Mouse (Mus musculus) brain, adult 2 months (tissue): ENCODE results near the gene Arhgef10l.

Experiments used
- DNase-seq: peaks from one replicate; pipeline ENCODE4 v3.0.0; 2011; ENCODE audit warnings: low read depth, low spot score

The Arhgef10l gene

GRCm38 (mm10) chr4:140665760-140666159, at the start of gene Arhgef10l:
TSS of gene Arhgef10l (minus strand) at chr4:140666012.
- DNase-seq, result peak; percentile 70

DNA sequence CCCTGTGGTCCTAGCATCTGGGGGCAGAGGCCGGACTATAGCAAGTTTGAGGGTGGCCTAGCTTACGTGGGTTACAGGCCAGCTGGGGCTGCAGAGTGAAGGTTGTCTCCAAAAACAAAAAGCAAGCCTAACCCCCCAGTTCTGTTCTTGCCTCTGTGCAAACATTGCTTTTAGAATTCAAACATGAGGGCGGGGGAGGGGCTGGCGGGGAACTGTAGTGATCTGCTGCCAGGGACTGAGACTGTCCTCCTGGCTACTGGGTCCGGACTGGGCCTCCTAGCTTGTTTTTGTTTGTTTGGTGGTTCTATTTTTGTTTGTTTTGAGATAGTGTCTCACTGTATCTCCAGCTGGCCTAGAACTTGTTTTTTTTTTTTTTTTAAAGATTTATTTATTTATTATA, 48.8 kb upstream of the Arhgef10l start:
- DNase-seq, result no peak

GRCm38 (mm10) chr4:140713480-140714365, 47.9 kb upstream of the Arhgef10l start:
- DNase-seq, result peak; percentile 99

DNA sequence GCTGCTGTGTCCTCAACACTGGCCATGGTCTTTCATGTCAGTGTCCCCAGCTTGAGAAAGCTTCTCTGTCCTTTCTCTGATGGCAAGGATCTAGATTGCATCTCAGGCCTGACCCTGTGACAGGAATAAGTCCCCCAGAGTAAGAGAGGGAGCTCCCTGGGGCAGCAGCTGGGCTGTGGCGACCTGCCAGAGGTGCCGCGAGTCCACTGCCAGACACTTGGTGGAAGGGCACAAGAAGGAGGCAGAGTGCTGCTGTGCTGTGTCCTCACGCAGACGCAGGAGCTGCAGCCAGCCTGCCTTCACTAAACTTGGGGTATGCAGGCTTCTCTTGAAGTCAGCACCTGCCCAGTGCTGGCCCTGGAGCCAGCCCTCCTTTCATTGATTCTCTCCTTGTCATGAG, 45.5 kb upstream of the Arhgef10l start:
- no peak for DNase-seq

DNA sequence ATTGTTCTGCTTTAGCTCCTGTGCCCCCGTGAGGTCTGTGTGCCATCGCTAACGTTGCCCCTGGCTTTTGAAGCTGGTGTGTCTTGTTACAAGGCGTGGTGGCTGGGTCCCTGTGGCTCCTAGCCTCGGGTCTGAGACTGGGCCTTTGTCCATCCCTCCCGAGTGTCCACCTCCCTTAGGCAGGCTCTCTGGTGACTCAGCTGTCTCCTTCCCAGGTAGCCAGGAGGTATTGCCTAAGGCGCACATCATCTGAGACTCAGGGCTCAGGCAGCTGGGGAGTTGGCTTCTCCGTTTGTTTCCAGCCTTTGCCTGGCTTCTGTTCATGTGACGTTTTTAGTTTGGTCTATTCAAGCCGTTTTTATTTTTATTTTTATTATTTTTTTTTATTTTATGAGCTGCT, 45.0 kb upstream of the Arhgef10l start:
- DNase-seq, result peak; percentile 42

DNA sequence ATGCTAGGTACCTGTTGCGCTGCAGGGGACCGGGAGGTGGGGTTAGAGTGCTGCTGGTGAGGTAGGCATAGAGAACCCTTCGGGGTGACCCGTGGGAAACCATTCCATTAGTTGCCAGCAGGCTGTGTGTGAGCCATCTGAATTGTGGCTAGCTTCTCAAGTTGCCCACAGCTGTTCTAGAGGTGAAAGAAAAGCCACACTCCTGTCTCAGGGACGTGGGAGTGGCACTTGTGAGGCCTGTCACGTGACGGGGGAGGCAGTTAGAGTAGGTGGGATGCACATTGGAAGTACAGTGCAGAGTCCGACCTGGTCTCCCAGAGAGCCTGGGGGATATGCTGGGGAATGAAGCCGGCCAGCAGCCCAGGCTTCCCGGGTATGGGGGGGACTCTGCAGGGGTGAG, 43.8 kb upstream of the Arhgef10l start:
- DNase-seq, result no peak

- no peak for DNase-seq
Measured at GRCm38 (mm10) chr4:140709111-140709510, 43.3 kb upstream of the Arhgef10l start.

DNA sequence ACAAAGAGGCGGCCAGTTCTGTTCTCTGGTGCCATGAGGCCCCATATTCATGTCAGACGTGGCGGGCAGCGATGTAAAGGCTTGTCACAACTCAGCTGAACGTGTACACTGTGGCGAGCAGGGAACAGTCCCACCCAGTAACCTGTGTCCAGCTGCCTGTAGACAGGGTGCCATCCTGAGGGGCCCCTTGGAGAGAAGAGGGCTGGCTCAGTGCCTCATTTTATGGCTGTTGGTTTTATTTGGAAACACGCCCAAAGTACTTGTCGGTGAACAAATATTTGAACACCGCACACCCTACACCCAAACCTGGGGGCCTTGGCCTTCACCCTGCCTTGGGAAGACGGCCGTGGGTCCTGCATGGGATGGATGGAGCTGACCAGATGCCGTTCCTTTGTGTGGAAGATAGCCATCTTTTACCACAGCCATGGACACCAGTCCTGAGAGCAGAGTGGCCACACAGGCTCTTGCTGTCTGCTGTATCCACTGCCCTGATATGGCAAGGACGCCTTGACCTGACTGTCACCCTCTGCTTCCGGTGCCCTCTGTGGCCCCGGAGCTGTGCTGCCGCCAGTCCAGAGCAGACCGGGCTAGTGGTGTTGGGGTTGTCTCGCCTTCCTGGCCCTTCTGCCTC, 42.6 kb upstream of the Arhgef10l start:
- DNase-seq, result no peak

DNA sequence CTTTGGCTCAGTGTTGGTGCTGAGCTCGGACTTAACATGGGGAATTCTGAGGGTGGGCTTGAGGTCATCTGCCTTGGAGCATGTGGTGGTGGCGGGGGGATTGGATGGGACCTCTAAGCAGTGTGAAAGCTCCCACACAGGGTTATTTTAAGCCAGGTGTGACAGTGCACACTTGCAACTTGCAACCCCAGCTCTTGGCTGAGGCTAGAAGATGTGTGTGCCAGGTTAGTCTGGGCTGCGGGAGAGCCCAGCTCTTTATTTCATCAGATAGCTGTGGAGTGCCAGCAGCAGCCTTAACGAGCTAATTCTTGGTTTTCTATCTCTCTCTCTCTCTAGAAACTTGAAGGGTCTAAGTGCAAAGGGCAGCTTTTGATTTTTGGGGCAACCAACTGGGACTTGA, 41.8 kb upstream of the Arhgef10l start:
- no peak for DNase-seq

- no peak for DNase-seq
Measured at GRCm38 (mm10) chr4:140704166-140704565, 38.4 kb upstream of the Arhgef10l start.

DNA sequence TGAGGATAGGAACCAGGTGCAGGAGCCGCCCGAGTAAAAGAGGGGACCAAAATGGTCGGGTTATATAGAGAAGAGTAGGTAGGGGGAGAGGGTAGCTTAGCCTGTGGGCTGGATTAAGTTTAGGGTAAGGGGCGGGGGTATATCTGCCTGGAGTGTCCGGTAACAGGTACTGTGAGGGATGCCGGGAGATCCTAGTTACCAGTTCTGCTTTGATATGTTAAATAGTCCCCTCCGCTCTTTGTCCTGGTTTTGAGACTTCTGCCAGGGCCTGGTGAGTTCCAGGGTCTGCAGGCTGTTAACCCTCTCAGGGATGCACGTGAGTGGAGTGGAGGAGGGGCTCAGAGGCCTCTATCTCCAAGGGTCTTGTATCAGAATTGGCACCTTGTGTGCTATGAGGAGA, 37.8 kb upstream of the Arhgef10l start:
- DNase-seq, result no peak

DNA sequence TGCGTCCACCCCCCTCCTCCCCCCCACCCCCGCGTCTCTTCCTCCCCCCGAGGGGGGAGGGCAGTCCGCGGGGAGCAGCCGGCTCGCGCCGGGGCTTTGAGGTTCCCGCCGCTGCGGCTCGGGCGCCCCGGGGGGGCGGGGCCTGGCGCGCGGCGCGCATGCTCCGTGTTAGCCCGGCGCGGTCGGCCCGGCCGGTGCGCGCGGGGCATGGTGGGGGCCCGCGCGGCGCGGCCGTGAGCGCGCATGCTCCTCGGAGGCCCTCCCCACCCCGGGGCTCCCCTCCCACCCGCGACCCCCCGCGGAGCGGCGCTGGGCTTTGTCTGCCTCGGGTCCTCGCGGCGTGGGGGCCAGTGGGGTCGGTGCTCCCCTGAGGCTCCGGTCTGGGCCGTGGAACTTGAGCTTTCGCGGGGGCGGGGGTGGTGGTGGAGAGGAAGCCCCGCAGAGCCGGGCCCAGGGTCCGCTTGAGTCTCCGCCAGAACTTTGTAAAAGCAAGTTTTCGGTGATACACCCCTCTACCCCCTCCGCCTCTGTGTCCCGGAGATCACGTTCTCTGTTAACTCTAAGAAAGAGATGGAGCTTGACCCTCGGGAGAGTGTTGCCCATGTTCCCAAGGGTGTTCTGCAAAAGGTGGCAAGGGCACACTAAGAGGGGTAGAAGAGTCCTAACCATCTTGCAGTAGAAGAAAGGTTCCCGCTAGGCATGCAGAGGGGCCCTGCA, 37.0 kb upstream of the Arhgef10l start:
- peak; percentile 80 for DNase-seq

DNA sequence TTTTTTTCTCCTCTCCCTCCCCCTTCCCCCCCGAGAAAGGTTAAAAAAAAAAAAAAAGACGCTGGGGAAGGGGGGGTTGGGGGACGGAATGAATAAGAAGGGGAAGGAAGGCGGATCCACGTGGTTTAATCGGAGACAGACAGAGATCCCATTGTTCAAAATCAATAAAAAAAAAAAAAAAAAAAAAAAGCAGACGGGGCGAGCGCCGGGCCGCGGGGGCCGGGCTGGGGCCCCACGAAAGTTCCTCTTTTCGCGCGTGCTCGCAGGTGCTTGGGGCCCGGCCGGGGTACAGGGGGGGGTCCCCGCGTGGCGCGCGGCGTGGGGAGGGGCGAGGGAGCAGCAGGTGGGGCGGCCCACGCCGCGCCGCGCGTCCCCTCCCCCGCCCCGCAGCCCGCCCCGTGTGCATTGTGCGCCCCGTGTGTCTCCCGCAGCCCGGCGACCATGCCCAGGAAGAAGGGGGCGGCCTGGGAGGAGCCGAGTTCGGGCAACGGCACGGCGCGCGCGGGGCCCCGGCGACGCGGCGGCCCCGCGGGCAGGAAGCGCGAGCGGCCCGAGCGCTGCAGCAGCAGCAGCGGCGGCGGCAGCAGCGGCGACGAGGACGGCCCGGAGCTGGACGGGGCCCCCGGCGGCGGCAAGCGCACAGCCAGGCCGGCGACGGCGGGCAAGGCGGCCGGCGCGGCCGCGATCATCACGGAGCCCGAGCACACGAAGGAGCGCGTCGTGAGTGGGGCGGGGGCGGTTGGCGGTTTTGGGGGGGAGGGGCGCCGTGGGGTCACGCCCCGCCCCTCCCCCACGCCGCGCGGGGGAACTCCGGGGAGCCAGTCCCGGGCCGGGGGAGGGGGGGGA, 36.1 kb upstream of the Arhgef10l start:
- DNase-seq, result peak; percentile 61

DNA sequence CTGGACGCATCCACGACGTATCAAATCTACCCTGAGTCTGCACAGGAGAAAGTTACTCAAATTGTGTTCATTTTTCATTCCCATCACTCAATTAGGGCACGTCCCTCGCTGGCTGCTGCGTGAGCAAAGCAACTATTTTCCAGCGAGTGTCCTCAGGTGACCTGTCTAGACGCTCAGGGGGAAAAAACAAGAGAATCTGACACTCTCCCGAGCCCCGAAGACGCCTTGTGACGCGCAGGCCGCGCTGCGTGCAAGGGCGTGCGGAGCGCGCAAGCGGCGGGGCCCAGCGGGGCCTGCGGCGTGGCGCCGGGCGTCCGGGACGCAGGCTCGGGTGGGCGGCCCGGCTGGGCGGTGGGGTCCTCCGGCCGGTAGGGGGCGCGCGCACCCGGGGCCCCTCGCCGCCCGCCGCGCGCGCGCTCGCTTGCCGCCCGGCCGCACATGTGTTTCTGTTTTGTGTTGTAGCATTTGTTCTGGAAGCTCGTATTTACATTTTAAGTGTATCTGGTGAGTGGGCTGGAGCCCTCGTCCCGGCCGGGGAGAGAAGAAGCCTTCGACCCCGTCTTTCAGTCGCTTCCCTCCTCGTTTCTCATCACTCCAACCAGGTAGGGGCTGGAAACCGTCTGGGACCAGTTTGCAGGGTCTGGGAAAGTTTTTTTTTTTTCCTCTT, 35.4 kb upstream of the Arhgef10l start:
- peak; percentile 90 for DNase-seq

DNA sequence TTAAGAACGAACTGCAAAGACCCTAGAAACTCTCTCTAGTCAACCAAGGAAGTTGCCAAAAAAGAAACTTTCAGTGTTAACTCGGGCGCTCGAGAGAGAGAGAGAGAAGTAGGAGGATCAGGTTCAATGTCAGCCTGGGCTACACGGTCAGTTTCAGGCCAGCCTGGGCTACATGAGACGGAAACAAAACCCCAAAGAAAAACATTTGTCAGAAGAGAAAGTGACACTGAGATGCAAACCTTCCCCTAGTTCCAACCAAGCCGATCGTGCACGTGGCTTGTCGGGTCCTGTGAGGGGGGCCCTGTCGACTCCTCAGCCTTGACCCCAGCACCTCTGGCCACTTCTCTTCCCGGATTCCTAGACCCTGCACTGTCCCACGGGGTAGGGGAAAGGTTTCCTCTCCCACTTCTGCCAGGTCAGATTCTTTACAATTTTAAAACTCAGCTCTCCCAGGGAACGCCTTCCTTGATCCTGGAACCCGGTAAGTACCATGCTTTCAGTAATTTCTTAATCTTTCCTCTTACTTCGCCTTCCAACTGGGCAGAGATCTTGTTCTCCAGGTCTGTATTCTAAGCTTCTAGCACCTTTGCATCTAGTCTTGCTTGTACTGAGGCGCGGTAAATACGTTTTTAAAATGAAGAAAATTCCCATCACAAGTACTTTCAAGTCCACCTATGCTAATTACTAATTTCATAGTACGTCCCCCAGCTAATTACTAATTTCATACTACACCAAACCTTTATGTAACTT, 34.6 kb upstream of the Arhgef10l start, which contains the start of gene Rcc2:
Rcc2 (plus strand) TSS at position 273 of the 750 bp plus-strand sequence.
- DNase-seq, result no peak

DNA sequence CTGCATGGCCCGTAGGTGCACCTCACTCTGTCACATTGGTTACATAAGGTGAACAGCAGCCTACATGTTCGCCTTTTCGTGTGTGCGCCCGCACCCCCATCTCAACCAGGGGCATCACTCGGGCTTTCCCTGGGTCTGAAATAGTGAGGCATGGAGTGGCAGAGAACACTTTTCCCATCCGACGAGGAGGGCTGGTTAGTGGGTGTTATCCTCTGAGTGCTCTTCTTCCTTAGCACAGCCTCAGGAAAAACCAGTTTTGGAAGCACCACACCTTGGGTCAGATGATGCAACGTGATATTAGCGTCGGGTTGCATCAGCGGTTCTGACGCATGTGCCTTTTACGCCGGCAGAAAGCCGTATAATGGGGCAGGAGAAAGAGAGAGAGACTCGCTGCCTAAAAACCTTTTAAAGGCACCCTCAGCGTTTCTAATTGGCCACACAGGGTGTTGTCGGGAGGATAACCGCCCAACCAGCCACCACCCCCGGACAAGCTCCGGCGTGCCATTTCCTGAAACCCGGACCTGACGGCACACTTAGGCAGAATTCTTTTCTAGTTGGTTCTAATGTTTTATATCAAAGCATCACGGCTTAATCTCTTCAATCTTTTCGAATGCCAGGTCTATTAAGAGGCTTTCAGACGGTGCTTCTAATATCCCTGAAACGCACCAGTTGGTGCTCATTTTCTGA, 33.8 kb upstream of the Arhgef10l start:
- peak; percentile 95 for DNase-seq

DNA sequence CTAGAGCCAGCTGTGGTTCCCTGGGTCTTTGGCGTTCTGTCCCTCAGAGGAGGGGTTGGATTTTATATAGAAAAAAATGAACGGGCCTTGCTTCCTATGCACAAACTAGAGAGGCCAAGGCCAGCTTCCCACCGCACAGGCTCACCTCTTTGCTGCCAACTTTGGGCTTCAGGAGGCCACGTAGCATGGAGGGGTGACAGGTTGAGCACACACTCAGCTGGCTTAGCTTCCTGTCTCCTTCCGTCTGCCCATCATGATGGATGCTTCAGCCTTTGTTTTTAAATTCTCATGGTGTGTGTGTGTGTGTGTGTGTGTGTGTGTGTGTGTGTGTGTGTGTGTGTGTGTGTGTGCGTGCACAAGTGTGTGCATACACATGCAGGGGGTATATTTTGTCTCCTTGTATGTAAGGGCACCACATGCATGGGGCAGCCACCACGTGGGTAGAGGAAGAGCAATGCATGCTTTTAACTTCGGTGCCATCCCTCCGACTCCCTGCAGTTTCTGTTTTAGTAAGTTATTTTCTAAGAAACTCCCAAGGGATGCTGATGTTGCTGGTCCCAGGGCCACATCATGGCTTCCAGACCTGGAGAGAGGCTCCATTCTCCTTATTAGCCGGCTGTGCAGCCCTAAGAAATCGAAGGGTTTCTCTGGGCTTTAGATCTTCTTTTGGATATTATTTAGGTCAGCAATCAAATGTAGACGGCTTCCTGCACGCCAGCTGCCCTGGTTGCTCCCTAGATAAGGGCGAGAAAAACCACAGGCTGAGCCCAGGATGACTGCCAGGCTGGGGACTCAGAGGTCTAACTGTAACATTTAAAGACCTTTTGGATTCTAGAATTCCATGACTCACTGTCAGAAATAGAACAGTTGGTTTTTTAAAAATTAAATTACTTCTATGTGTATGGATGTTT, 30.1 kb upstream of the Arhgef10l start:
- no peak for DNase-seq

- DNase-seq, result no peak
Measured at GRCm38 (mm10) chr4:140695146-140695545, 29.3 kb upstream of the Arhgef10l start.
